Mouse (Mus musculus) urinary bladder, postnatal 25 days (tissue): ENCODE results near the gene Ctnna2.

Experiments used
- DNase-seq: peaks from one replicate; pipeline ENCODE4 v3.0.0; 2022; ENCODE audit warnings: low spot score

The Ctnna2 gene

GRCm38 (mm10) chr6:77580926-77581325 is 398.6 kb downstream of the Ctnna2 start:
- no peak for DNase-seq

- DNase-seq = no peak
Measured at GRCm38 (mm10) chr6:77578612-77579011, 400.9 kb downstream of the Ctnna2 start.

DNA sequence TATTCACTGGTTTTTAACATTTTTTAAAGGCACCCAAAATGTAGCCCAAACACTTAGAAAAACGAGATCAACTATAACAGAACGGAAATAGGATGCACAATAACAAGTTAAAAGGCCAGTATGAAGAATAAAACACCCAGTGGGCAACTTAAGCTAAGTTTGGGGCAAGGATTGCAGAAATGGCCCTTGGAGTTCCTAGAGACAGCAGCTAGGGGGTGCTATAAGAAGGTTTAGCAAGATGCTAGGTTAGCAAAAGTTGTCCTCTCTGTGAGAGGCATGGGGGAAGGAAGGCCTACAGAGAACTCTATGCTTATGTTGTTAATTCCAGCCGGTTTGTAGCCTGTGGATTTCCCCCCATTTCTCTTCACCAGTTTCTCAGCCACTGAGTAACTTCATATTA is 401.9 kb downstream of the Ctnna2 start:
- DNase-seq = no peak

GRCm38 (mm10) chr6:77572614-77573013 is 406.9 kb downstream of the Ctnna2 start:
- no peak for DNase-seq

- DNase-seq = no peak
Measured at GRCm38 (mm10) chr6:77569851-77570250, 409.6 kb downstream of the Ctnna2 start.

DNA sequence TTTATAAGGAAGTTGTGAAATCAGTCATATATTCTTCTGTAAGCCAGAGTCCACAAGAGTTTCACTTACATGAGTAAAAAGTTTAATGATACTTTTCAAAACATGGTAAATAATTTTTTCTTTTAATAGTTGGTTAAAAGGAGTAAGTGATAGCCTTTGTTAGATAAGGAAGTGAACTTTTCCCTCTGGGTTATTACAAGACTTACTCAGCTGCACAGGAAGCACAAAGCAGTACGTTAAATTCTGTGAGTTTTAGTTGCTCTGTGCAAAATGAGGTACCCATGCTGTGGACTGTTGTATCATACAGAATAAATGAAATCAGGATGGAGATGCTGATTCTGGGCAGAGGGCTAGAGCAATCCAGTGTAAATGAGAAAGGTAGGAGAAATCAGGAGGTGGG is 423.3 kb downstream of the Ctnna2 start:
- DNase-seq = no peak

- DNase-seq = no peak
Measured at GRCm38 (mm10) chr6:77537055-77537807, 442.3 kb downstream of the Ctnna2 start.

DNA sequence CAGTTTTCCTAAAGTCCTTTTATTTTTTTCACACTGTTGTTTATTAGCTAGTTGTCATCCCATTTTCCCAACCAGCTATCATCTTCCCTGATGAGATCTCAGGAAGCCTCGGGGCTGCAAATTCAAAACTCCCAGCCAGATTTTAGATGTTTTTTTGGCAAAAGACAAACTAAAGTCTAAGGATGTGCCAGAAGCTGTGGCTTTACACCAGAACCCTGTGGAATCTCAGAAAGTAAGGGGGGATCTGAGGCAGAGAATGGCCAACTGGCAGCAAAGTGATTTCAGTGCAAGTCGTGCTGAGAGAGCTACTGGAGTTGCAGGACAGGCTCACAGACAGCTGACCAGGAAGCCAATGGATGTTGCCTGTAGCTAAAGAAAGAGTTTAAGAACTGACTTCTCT is 451.9 kb downstream of the Ctnna2 start:
- no peak for DNase-seq

DNA sequence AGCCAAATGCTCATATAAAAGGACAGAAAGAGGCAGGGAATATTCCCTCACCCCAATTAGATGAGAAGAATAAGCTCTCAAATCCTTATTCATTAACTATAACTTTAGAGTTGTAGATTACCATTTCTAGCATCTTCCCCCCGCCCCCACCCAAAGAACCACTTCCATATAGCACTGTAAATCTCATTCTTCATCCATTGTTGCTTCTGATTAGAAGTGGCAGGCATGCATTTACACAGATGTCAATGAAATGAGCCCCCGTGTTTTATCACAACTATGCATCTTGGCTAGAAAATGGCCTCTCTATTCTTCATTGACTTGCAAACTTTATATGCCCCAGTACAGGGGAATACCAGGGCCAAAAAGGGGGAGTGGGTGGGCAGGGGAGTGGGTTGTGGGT is 457.7 kb downstream of the Ctnna2 start:
- no peak for DNase-seq

DNA sequence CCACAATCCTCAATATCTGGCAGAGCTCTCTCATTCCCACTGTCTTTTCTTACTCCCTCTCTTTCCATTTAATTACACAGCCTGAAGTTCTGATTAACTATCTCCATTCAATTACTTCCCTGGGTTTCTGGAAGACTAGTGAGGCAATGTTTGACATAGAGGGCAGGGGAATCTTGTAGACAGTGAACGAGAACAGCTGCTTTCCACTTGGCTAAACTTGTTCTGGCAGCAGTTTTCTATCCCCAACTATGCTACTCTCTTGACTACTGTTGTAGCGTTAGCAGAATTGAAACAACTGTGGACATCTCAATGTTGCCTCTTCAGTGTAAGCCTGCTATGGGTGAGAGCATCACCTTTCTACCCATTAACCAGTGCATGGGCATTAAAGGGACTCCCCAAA is 463.0 kb downstream of the Ctnna2 start:
- no peak for DNase-seq

DNA sequence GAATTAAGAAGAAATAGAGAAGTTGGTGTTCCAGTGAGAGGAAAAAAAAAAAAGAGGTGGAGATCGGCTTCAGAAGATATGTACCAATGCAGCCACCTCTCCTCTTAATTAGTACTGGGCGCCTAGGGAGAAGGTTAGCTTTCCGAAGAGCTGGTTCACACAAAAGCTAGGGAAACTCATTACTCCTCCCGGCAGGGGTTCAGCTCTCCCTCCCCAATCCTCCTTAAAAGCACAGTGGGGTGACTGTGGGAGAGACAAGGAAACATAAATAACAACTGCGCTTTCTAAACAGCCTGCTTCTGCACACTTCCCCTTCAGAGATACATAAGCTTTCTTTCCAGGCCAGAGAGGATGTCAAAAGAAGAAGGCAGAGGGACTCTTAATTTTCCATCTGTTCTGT is 467.7 kb downstream of the Ctnna2 start:
- no peak for DNase-seq

- DNase-seq = no peak
Measured at GRCm38 (mm10) chr6:77491721-77492120, 487.8 kb downstream of the Ctnna2 start.

DNA sequence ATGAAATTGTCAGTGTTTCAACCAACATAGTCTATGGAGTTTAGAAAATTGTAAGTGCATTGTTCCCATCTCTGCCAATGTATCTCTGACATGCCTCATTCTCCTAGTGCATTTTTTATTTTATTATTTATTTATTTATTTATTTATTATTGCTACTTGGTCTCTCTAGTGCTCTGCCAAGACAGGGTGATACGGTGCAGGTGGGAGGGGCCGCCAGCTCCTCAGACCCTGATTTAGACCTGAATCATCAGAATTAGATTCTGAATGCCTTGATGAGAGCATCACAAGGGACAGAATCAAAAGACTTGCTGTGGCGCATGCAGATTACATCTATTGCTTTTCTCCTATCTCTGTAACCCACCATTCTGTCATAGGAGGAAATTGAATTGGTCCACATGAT is 492.8 kb downstream of the Ctnna2 start:
- no peak for DNase-seq

- no peak for DNase-seq
Measured at GRCm38 (mm10) chr6:77482081-77482480, 497.4 kb downstream of the Ctnna2 start.

DNA sequence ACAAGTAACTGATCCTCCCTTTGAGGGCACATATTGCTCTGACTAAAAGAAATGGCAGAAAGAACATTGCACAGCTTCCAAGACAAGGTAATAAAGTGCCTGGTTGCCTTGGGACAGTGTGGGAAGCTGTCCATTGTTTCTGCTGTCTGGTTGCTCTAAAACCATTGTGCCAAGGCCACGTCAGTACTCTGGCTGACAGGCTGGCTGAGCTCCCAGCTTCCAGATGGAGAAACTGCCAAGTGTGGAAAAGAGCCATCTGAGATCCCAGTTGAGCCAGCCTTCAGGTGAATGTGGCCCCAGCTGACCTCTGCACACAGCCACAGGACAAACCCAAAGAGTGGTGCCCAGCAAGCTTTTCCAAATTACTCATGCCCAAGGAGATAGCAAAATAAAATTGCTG is 504.1 kb downstream of the Ctnna2 start:
- DNase-seq = no peak

DNA sequence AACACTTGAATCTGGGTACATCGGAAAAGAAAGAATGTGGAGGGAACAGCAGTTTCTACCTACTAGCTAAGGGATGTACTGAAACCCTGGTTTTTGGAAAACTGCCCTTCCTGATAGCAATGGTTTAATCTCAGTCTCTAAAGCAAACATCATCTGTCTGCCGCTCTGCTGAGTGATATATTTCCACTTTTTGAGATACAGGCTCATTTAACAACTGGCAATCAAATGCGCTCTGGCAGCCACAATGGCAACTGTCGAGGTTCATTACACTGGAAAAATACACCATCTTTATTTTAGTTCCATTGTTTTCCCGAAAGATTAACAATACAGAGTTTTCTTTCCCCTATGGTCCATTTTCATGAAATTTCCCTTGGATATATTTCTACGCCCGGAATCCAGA is 506.2 kb downstream of the Ctnna2 start:
- no peak for DNase-seq

- DNase-seq = no peak
Measured at GRCm38 (mm10) chr6:77468058-77468457, 511.4 kb downstream of the Ctnna2 start.

- DNase-seq = no peak
Measured at GRCm38 (mm10) chr6:77462737-77463136, 516.8 kb downstream of the Ctnna2 start.

- DNase-seq = no peak
Measured at GRCm38 (mm10) chr6:77457919-77458318, 521.6 kb downstream of the Ctnna2 start.

- DNase-seq = no peak
Measured at GRCm38 (mm10) chr6:77446861-77447260, 532.6 kb downstream of the Ctnna2 start.

DNA sequence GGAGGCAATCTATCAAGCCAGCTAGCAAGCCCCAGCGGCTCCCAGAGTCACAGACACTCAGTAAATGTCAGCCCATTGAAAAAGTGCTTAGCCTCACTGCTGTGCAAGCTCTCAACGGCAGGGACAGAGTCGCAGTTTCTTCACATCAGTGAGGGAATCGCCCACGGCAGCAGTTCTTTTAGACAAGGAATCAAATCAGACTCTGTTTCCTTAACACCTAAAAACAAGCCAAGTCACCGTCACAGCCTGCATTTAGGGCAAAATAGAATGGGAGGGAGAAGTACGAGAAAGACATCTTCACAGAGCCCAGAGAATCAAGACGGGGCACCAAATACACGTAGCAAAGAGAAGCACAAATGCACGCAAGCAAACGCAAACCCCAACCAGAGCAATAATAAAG is 535.6 kb downstream of the Ctnna2 start:
- no peak for DNase-seq

- no peak for DNase-seq
Measured at GRCm38 (mm10) chr6:77441051-77441450, 538.4 kb downstream of the Ctnna2 start.

DNA sequence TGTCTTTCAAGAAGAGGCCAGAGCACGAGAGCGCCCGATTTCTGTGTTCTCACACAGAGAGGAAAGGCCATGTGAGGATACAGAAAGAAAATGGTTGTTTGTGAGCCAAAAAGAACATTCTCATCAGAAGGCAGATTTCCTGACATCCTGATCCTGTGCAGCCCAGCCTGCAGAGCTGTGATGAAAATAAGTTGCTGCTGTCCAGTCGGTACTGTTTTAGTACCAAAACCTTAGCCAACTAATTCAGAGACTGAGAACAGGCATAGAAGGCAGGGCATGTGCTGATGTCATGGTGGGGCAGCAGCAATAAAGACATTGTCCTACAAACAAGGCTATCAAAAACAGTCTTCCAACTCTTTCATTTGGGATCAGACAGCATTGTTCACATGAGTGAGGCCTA is 549.1 kb downstream of the Ctnna2 start:
- no peak for DNase-seq

GRCm38 (mm10) chr6:77425746-77426145 is 553.8 kb downstream of the Ctnna2 start:
- DNase-seq = no peak
